Mouse (Mus musculus) limb, embryonic 10.5 days (tissue): Measurements from ENCODE around the gene Tmub2. TPM values are rescaled to one million over a fixed set of nuclear protein-coding genes. Genes with fewer than 3 reads are reported as not detected.
"Not testable (repeated sequence)": the region's sequence is repeated elsewhere in the genome, so short reads cannot be mapped to it uniquely, and the experiment has no call there.

Source experiments
- DNase-seq: peaks from one replicate; pipeline ENCODE4 v3.0.0-alpha.2; 2017; ENCODE audit warnings: low spot score
- H3K27ac ChIP-seq: fragments of 300-500 bp; sonication (generic); 2 replicates; pipeline ENCODE4 v1.5.1; 2016; ENCODE audit warnings: mild to moderate bottlenecking
- H3K27me3 ChIP-seq: fragments of 300-500 bp; sonication (generic); 2 replicates; pipeline ENCODE4 v1.6.1; 2016; ENCODE audit warnings: low read depth, mild to moderate bottlenecking; ENCODE audit not compliant: poor library complexity, severe bottlenecking
- H3K36me3 ChIP-seq: fragments of 300-500 bp; sonication (generic); 2 replicates; pipeline ENCODE4 v1.6.1; 2016; ENCODE audit warnings: mild to moderate bottlenecking, moderate library complexity
- H3K4me1 ChIP-seq: fragments of 300-500 bp; sonication (generic); 2 replicates; pipeline ENCODE4 v1.6.1; 2016
- H3K4me3 ChIP-seq: fragments of 300-500 bp; sonication (generic); 2 replicates; pipeline ENCODE4 v1.5.1; 2016; ENCODE audit warnings: mild to moderate bottlenecking, moderate library complexity
- H3K9me3 ChIP-seq: fragments of 300-500 bp; sonication (generic); replicated peaks from 2 replicates; pipeline ENCODE4 v1.6.1; 2016; ENCODE audit warnings: mild to moderate bottlenecking
- WGBS: fragments of 180-500 bp; shearing (Covaris S2); methylation state at CpG from one replicate; pipeline ENCODE4 v1.1.7; 2016; 5-methylcytosine and 5-hydroxymethylcytosine counted together
- polyA plus RNA-seq: library from polyadenylated mRNA; unstranded; fragments of >200 nt; fragmentation: Nextera tagmentation; extraction: Ambion mirVana; gene quantifications from 2 replicates; pipeline ENCODE4 v1.2.1, GENCODE M21; 2016

Tmub2 gene
- polyA plus RNA-seq, 1 experiment from 2014 or later: 44.0 TPM

GRCm38 (mm10) chr11:102258095-102258494 is 26.6 kb upstream of the Tmub2 start:
- Histone ChIP-seq H3K4me1 (peaks cover 14% of the 10 kb centered on the region), H3K9me3 (no peaks in the 10 kb centered on the region), H3K36me3 (peaks cover 94% of the 10 kb centered on the region), H3K27ac (no peak overlapping the region), H3K4me3 (no peak overlapping the region), H3K27me3 (no peaks in the 10 kb centered on the region)
- WGBS: 84% methylated on average over 6 of the region's 6 CpGs
- no peak for DNase-seq

GRCm38 (mm10) chr11:102258521-102258920 is 26.2 kb upstream of the Tmub2 start:
- no peak for DNase-seq
- H3K4me3 ChIP-seq: no peak overlapping the region
- H3K27me3 ChIP-seq: no peaks in the 10 kb centered on the region
- peaks cover 94% of the 10 kb centered on the region for H3K36me3 ChIP-seq
- H3K9me3 ChIP-seq: no peaks in the 10 kb centered on the region
- H3K27ac ChIP-seq: no peak overlapping the region
- WGBS: 93% methylated on average over 3 of the region's 3 CpGs
- H3K4me1 ChIP-seq: peaks cover 14% of the 10 kb centered on the region

- Histone ChIP-seq H3K4me1 (peaks cover 17% of the 10 kb centered on the region), H3K36me3 (peaks cover 71% of the 10 kb centered on the region), H3K4me3 (no peak overlapping the region), H3K27me3 (no peaks in the 10 kb centered on the region), H3K9me3 (no peaks in the 10 kb centered on the region), H3K27ac (no peak overlapping the region)
- DNase-seq: no peak
- 89% methylated on average over 7 of the region's 7 CpGs for WGBS
Measured at GRCm38 (mm10) chr11:102263211-102263610, 21.5 kb upstream of the Tmub2 start.

- 0 out of 2 replicates have a peak overlapping the region, but pooled peaks have one; percentile 11 for H3K27ac ChIP-seq
Measured at GRCm38 (mm10) chr11:102265816-102266215, 18.9 kb upstream of the Tmub2 start.

GRCm38 (mm10) chr11:102266631-102267355 is 17.9 kb upstream of the Tmub2 start:
- peaks cover 17% of the 10 kb centered on the region for H3K4me1 ChIP-seq
- peak overlapping the region; percentile 54; the same call in 1 of the 2 replicates for H3K27ac ChIP-seq
- no peaks in the 10 kb centered on the region for H3K27me3 ChIP-seq
- peaks cover 38% of the 10 kb centered on the region for H3K36me3 ChIP-seq
- H3K4me3 ChIP-seq: peak overlapping the region; percentile 9; the same call in 1 of the 2 replicates
- DNase-seq: no peak
- H3K9me3 ChIP-seq: no peaks in the 10 kb centered on the region
- 91% methylated on average over 8 of the region's 8 CpGs for WGBS

More at GRCm38 (mm10) chr11:102265816-102266215, 18.9 kb upstream of the Tmub2 start:
- Histone ChIP-seq H3K27me3 (no peaks in the 10 kb centered on the region), H3K9me3 (no peaks in the 10 kb centered on the region), H3K4me1 (peaks cover 17% of the 10 kb centered on the region), H3K36me3 (peaks cover 47% of the 10 kb centered on the region), H3K4me3 (no peak overlapping the region)
- DNase-seq: no peak
- 65% methylated on average over 14 of the region's 14 CpGs for WGBS

GRCm38 (mm10) chr11:102267480-102267879 is 17.3 kb upstream of the Tmub2 start:
- DNase-seq: peak; percentile 79
- Histone ChIP-seq H3K9me3 (no peaks in the 10 kb centered on the region), H3K4me3 (peak overlapping the region; percentile 9; the same call in 1 of the 2 replicates), H3K4me1 (peaks cover 17% of the 10 kb centered on the region), H3K27me3 (0 out of 2 replicates have a peak, but pooled peaks cover 4% of the 10 kb centered on the region), H3K27ac (peak overlapping the region; percentile 54), H3K36me3 (peaks cover 31% of the 10 kb centered on the region)
- 11% methylated on average over 11 of the region's 11 CpGs for WGBS

GRCm38 (mm10) chr11:102268520-102269244 is 16.0 kb upstream of the Tmub2 start, which contains the start of gene Asb16:
Asb16 (plus strand) TSS chr11:102268743.
- peak within 1 kb of the TSS; percentile 9; the same call in 1 of the 2 replicates for H3K4me3 ChIP-seq
- peak within 1 kb of the TSS; percentile 54; the same call in 1 of the 2 replicates for H3K27ac ChIP-seq
- DNase-seq: no peak
- H3K9me3 ChIP-seq: no peaks in the 10 kb centered on the region
- H3K4me1 ChIP-seq: peaks cover 17% of the 10 kb centered on the region
- peaks cover 20% of the 10 kb centered on the region for H3K36me3 ChIP-seq
- WGBS: 86% methylated on average over 12 of the region's 12 CpGs
- H3K27me3 ChIP-seq: 0 out of 2 replicates have a peak, but pooled peaks cover 5% of the 10 kb centered on the region

GRCm38 (mm10) chr11:102276411-102276915 is 8.3 kb upstream of the Tmub2 start:
- no peaks in the 10 kb centered on the region for H3K9me3 ChIP-seq
- H3K27ac ChIP-seq: peak overlapping the region; percentile 86
- peak overlapping the region; percentile 55 for H3K4me3 ChIP-seq
- H3K36me3 ChIP-seq: no peaks in the 10 kb centered on the region
- peaks cover 20% of the 10 kb centered on the region for H3K27me3 ChIP-seq
- DNase-seq: peak; percentile 77
- 2% methylated on average over 33 of the region's 33 CpGs for WGBS
- H3K4me1 ChIP-seq: peaks cover 27% of the 10 kb centered on the region

GRCm38 (mm10) chr11:102277754-102278153 is 7.0 kb upstream of the Tmub2 start:
- H3K4me3 ChIP-seq: no peak overlapping the region
- 59% methylated on average over 11 of the region's 12 CpGs for WGBS
- no peak for DNase-seq
- peaks cover 27% of the 10 kb centered on the region for H3K4me1 ChIP-seq
- no peak overlapping the region for H3K27ac ChIP-seq
- H3K36me3 ChIP-seq: no peaks in the 10 kb centered on the region
- no peaks in the 10 kb centered on the region for H3K9me3 ChIP-seq
- H3K27me3 ChIP-seq: peaks cover 15% of the 10 kb centered on the region

- H3K9me3 ChIP-seq: no peaks in the 10 kb centered on the region
- H3K27me3 ChIP-seq: peaks cover 15% of the 10 kb centered on the region
- H3K27ac ChIP-seq: no peak overlapping the region
- H3K36me3 ChIP-seq: no peaks in the 10 kb centered on the region
- peaks cover 27% of the 10 kb centered on the region for H3K4me1 ChIP-seq
- no peak overlapping the region for H3K4me3 ChIP-seq
- DNase-seq: no peak
- WGBS: 93% methylated on average over 3 of the region's 3 CpGs
Measured at GRCm38 (mm10) chr11:102279595-102279994, 5.1 kb upstream of the Tmub2 start.

- not testable (repeated sequence) for H3K27ac ChIP-seq, H3K9me3 ChIP-seq, H3K4me3 ChIP-seq, DNase-seq, H3K36me3 ChIP-seq
- 78% methylated on average over 6 of the region's 6 CpGs for whole genome bisulfite sequencing
- peaks cover 12% of the 10 kb centered on the region for H3K27me3 ChIP-seq
- H3K4me1 ChIP-seq: peaks cover 30% of the 10 kb centered on the region
Measured at GRCm38 (mm10) chr11:102280267-102280666, 4.5 kb upstream of the Tmub2 start.

GRCm38 (mm10) chr11:102283922-102284321 is 809 bp upstream of the Tmub2 start:
- H3K36me3 ChIP-seq: peaks cover 23% of the 10 kb centered on the region
- peak overlapping the region; percentile 91 for H3K4me3 ChIP-seq
- peaks cover 17% of the 10 kb centered on the region for H3K4me1 ChIP-seq
- no peak for DNase-seq
- 88% methylated on average over 6 of the region's 6 CpGs for WGBS
- H3K27ac ChIP-seq: peak overlapping the region; percentile 87
- H3K27me3 ChIP-seq: no peaks in the 10 kb centered on the region
- H3K9me3 ChIP-seq: no peaks in the 10 kb centered on the region
